Mouse (Mus musculus) limb, embryonic 14.5 days (tissue): ENCODE measurements at regions not wholly inside any gene's neighbourhood (a gene's known extent, or its start where the extent isn't known, plus 50 kb on each side); places are given as distances from the start of the nearest gene placed in this dataset.

Experiments used
- ATAC-seq: fragments of 200-750 bp; cut with Nextera tagmentation; 2 replicates; pipeline ENCODE4 v1.8.0; 2017; ENCODE audit warnings: low read depth, moderate number of reproducible peaks, moderate TSS enrichment; ENCODE audit not compliant: low FRiP score
- DNase-seq: peaks from one replicate; pipeline ENCODE4 v3.0.0-alpha.2; 2015; ENCODE audit warnings: low spot score
- H3K27ac ChIP-seq: fragments of 300-500 bp; sonication (generic); replicated peaks from 2 replicates; pipeline ENCODE4 v1.5.1; 2014; ENCODE audit warnings: low read depth, mild to moderate bottlenecking, low read length, moderate library complexity, mixed read lengths
- H3K27me3 ChIP-seq: fragments of 300-500 bp; sonication (generic); 2 replicates; pipeline ENCODE4 v1.6.1; 2014; ENCODE audit warnings: low read length, mixed read lengths; ENCODE audit not compliant: control insufficient read depth, insufficient read depth
- H3K36me3 ChIP-seq: fragments of 300-500 bp; sonication (generic); 2 replicates; pipeline ENCODE4 v1.6.1; 2014; ENCODE audit warnings: mild to moderate bottlenecking, low read length, moderate library complexity, mixed read lengths; ENCODE audit not compliant: control insufficient read depth, insufficient read depth
- H3K4me1 ChIP-seq: fragments of 300-500 bp; sonication (generic); 2 replicates; pipeline ENCODE4 v1.6.1; 2014; ENCODE audit warnings: antibody characterized with exemption, low read length, mixed read lengths; ENCODE audit not compliant: control insufficient read depth, insufficient read depth
- H3K4me2 ChIP-seq: fragments of 300-500 bp; sonication (generic); replicated peaks from 2 replicates; pipeline ENCODE4 v1.6.1; 2014; ENCODE audit warnings: low read depth, mild to moderate bottlenecking, low read length, moderate library complexity; ENCODE audit not compliant: severe bottlenecking
- H3K4me3 ChIP-seq: fragments of 300-500 bp; sonication (generic); replicated peaks from 2 replicates; pipeline ENCODE4 v1.5.1; 2014; ENCODE audit warnings: low read length
- H3K9ac ChIP-seq: fragments of 300-500 bp; sonication (generic); 2 replicates; pipeline ENCODE4 v1.6.1; 2014; ENCODE audit warnings: mild to moderate bottlenecking, low read depth, low read length, moderate library complexity; ENCODE audit not compliant: severe bottlenecking
- H3K9me3 ChIP-seq: fragments of 300-500 bp; sonication (generic); 2 replicates; pipeline ENCODE4 v1.6.1; 2016; ENCODE audit warnings: low read length; ENCODE audit not compliant: control insufficient read depth
- POLR2A ChIP-seq: fragments of 200-500 bp; IDR thresholded peaks from 2 replicates; pipeline ENCODE4 v1.8.0; 2012; ENCODE audit warnings: inconsistent platforms, mild to moderate bottlenecking, moderate library complexity, borderline replicate concordance; ENCODE audit not compliant: insufficient read depth, insufficient read length; ENCODE audit errors: extremely low read depth
- WGBS: fragments of 180-500 bp; shearing (Covaris S2); extraction: QIAGEN DNeasy Blood & Tissue Kit; methylation state at CpG from one replicate; pipeline ENCODE4 v1.1.7; 2014; 5-methylcytosine and 5-hydroxymethylcytosine counted together

DNA sequence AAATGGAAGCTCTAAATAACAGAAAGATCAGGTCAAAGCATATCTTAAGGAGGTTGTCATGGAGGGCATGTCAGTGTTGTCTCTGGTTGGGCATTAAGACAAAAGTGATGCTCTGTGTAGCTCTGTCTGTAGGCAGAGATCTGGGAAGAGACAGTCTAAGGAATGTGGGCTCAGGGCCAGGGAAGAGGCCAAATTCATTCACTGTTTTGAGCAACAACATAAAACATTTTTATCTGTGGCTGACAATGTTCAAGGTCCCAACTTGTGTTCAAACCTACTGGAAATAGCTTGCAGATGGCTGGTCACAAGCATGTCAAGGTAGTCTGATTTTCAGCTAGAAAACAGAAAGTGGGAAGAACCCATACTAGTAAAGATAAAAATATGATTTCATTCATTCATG lies 374.6 kb upstream of the Fam49a start:
- H3K4me1 ChIP-seq: no peaks in the 10 kb centered on the region
- no peak overlapping the region for H3K4me3 ChIP-seq
- ATAC-seq (no peak), DNase-seq (no peak)
- no peak overlapping the region for H3K4me2 ChIP-seq
- no peaks in the 10 kb centered on the region for H3K9me3 ChIP-seq
- H3K27ac ChIP-seq: no peak overlapping the region
- H3K27me3 ChIP-seq: no peaks in the 10 kb centered on the region
- no peak overlapping the region for H3K9ac ChIP-seq
- no peak for TF ChIP-seq POLR2A
- no peaks in the 10 kb centered on the region for H3K36me3 ChIP-seq

DNA sequence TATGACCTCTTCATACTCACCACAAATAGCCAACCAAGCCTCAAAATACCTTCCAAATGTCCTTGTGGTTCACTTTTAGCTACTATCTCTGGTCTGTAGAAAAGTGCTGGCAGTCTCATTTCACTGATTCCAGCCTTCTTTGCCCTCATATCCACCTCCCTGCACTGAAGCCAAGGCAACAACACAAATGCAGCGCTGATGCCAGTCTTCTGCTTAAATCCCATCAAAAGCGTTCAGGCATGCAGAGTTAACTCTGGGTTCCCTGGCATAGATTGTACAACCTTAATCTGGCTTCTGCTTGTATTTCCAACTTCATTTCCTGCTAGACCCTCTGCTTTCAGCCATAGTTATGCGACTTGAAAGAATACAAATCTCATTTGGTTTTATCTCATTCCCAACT lies 362.9 kb upstream of the Fam49a start:
- 77% methylated on average over 3 of the region's 3 CpGs for WGBS
- DNase-seq: no peak

DNA sequence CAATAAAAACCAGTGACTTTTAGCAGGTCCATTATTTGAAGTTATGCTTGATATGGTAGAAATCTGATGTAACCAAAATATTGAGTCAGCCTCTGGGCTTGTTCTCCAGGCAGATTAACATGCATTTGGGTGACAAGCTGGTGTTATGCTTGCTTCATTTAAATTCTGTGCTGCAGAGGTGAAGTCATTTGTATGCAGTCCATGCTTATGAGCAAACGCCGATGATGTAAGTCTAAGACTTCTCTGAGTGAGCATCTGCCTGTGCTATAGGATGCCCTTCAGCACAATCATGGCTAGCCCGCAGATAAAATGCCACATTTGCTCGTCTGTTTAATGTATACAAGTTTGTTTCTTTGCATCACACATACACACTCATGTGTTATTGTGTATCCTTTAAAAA lies 355.4 kb upstream of the Fam49a start:
- ATAC-seq: no peak
- 87% methylated on average over 4 of the region's 4 CpGs for WGBS

More for the DNA sequence above, 362.9 kb upstream of the Fam49a start:
- H3K9ac ChIP-seq: no peak overlapping the region
- H3K27ac ChIP-seq: no peak overlapping the region
- no peaks in the 10 kb centered on the region for H3K27me3 ChIP-seq
- no peaks in the 10 kb centered on the region for H3K4me1 ChIP-seq
- H3K36me3 ChIP-seq: no peaks in the 10 kb centered on the region
- TF ChIP-seq POLR2A: no peak
- no peaks in the 10 kb centered on the region for H3K9me3 ChIP-seq
- H3K4me2 ChIP-seq: no peak overlapping the region
- no peak overlapping the region for H3K4me3 ChIP-seq
- ATAC-seq: no peak

More for the DNA sequence above, 355.4 kb upstream of the Fam49a start:
- Histone ChIP-seq H3K9ac (no peak overlapping the region), H3K36me3 (no peaks in the 10 kb centered on the region), H3K27ac (no peak overlapping the region), H3K4me3 (no peak overlapping the region), H3K27me3 (no peaks in the 10 kb centered on the region), H3K4me2 (no peak overlapping the region), H3K9me3 (no peaks in the 10 kb centered on the region), H3K4me1 (no peaks in the 10 kb centered on the region)
- DNase-seq: no peak
- TF ChIP-seq POLR2A: no peak
